Mouse (Mus musculus) R1 (cell line): ENCODE measurements around the gene Apol7b.

Source experiments
- DNase-seq: peaks from one replicate; pipeline ENCODE4 v3.0.0-alpha.2; 2018; ENCODE audit warnings: low read depth, low spot score

Gene Apol7b

DNA sequence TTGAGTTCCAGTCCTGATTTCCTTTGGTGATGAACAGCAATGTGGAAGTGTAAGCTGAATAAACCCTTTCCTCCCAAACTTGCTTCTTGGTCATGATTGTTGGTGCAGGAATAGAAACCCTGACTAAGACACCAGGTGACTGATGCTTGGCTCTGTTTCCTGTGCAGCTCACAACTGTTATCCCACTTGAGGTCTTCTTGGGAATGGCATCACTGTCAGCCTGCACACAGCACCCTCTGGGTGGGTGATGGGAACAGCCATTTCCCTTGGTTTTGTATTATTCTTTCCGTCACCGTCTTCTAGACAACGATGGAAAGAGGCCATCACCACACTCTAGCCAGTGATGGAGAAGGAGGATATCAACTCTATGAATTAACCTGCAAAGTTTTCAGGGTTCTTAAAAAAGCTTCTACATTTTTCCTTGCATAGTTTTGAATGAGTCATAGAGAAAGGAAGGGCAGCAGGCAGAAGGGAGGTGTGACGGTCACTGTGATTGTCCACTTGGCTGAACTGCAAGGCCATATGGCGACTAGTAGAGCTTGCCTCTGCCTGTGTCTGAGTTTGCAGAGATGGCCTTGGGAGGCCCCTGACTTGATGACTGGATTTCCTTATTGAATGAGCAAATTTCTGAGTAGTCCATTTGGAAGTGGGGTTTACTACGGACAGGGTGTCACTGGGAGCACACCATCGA, 62.8 kb downstream of the Apol7b start:
- no peak for DNase-seq

DNA sequence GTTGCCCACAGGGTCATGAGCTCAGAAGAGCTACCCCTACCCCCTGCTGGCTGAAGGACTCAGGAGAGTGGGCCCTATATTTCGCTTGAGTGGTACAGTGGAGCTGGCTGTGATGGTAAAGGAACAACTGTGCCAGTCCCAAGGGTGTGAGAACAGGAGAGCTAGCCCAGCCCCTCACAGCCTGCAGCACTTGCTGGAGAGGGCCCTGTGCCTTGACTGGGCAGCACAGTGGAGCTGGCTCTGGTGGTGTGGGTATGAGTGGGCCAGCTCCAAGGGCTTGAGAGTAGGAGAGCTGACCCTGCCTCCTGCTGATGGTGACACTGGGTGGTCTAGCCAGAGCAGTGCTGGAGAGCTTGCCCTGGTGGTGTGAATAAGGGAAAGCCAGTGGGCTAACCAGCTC, 64.4 kb downstream of the Apol7b start:
- no peak for DNase-seq

DNA sequence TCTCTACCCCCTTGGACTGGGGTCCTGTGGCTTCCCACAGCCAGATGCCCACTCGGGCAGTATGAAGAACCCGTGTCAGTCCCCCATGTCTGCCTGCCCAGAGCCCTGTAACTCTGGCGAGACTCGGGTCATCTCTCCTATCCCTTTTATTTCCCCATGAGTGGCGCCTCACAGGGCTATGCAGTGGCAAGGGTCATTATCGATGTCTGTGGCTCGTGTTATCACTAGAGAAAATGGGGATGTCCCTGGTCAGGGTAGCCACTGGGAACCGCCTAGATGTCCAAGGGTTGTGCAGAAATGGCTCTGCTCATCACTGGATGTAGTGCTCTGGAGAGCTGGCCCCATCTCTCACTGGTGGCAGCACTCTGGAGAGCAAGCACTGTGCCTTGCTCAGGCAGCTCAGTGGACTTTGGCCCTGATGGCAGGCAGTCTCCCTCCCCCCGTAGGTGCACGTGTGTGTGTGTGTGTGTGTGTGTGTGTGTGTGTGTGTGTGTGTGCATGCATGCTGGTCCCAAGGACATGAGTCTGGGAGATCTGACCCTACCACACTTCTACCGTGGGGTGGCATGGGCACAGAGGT, 64.9 kb downstream of the Apol7b start:
- no peak for DNase-seq

DNA sequence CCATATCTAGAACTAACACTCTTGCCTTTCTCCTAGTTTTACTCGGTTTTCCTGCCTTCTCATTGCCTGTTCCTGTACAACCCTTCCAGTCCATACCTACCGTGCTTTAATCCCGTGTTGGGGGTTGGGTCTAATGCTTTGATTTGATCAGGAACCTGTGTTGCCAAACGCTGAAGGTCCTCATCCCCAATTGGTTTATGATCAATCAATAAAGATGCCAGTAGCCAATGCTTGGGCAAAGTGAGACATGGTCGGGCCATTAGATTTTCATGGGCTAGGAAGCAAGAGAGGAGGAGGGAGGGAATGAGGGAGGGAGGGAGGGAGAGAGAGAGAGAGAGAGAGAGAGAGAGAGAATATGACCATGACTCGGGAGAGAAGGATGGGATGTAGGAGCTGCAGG, 65.8 kb downstream of the Apol7b start:
- no peak for DNase-seq

DNA sequence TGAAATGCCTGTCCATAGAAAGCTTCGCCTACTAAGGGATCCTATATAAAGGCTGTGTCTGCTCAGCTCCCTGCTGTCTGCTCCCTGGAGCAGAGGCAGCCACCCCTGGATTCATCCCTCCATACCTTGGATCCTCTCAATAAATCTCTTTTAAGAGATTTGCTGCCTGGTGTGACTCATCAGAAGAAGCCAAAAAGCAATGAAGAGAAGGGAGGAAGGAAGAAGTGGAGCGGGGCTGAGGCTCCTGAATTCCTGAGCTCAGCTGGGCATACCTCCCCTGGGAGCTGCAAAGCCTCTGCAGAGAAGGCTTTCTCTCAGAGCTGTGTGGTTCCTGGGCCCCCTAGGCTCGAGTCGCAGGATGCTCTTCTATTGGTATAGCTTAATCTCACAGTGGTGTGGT, 67.4 kb downstream of the Apol7b start:
- DNase-seq: no peak

DNA sequence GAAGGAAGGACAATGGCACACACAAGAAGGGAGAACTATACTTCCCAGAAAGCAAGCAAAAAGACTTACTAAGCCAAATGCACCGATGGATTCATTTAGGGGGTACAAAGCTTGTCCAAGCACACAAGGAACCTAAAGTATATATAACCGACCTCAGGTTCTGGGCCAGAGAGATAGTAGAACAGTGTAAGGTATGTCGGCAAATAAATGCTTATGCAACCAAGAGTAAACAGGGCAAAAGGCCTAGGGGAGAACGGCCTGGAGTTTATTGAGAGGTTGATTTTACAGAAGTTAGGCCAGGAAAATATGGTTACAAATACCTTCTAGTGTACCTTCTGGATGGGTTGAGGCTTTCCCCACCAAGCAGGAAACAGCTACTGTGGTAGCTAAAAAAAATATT, 69.9 kb downstream of the Apol7b start:
- no peak for DNase-seq

DNA sequence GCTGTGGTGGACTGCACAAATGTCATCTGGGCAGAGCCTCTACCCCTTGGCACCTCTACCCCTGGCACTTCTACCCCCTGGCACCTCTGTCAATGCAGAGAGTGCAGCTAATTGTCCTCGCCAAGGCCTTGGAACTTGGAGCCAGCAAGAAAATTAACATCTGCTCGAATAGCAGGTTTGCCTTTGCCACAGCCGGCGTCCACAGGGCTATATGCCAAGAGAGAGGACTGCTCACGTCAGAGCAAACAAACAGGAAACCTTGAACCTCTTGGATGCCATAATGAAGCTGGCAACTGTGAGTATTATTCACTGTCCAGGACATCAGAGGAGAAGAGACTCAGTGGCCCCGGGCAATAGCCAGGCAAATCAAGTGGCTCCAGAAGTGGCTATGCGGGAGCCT, 70.4 kb downstream of the Apol7b start:
- DNase-seq: no peak
